Mouse (Mus musculus): ENCODE data around the gene Dync1li1.

DNA sequence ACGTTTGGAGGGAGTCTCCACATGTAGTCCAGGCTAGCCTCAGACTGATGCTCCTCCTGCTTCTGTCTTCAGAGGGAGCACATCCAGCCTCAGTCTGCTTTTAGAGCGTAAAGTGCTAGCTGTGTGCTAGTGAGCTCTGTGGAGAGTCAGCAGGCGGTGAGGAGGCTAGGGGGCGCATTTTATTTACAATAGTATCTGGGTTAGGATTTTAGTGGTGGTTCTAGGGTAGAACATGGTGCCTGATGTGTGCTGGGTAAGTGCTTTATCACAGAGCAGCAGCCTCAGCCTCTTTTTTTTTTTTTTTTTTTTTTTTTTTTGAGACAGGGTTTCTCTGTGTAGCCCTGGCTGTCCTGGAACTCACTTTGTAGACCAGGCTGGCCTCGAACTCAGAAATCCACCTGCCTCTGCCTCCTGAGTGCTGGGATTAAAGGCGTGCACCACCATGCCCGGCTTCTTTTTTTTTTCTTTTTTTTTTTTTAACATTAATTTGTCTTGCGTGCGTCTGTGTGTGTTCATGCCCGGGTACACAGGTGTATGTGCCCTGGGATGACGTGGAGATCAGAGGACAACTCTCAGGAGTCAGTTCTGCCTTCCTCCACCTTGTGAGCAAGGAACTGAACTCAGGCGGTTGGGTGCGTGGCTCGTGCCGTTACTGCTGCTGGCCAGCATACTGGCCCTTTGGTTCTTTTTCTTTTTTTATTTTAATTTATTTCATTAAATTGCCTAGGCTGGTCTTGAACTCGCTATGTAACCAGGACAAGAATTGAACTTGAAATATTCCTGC lies 11.5 kb downstream of the Dync1li1 start:
- TF ChIP-seq GATA1 (IDR thresholded peaks at IDR 0.05; ENCODE audit: low read depth, low read length) (no peak), ETS1 (IDR thresholded peaks at IDR 0.05; ENCODE audit: low read depth, low read length) (no peak), CTCF (IDR thresholded peaks at IDR 0.05 in 2 of 3, conservative IDR thresholded peaks at IDR 0.05 in 1 of 3; ENCODE audit: control insufficient read depth in 1 of 3, insufficient read depth in 1 of 3, low read depth in 2 of 3, low read length in 3 of 3, poor library complexity in 1 of 3, severe bottlenecking in 1 of 3) (peak in 1 of 3 experiments; percentile 8; a peak in 1 of 6 replicates), KAT2A (conservative IDR thresholded peaks at IDR 0.05; ENCODE audit: low read depth, low read length) (no peak), MAZ (IDR thresholded peaks at IDR 0.05; ENCODE audit: low read depth, low read length) (no peak), SMC3 (IDR thresholded peaks at IDR 0.05; ENCODE audit: low read depth, low read length) (no peak), POLR2A (IDR thresholded peaks at IDR 0.05; ENCODE audit: control insufficient read depth in 1 of 2, insufficient read depth in 1 of 2, low read depth in 1 of 2, low read length in 2 of 2, poor library complexity in 1 of 2) (no peak), EP300 (IDR thresholded peaks at IDR 0.05; ENCODE audit: low read depth in 1 of 2, low read length in 2 of 2) (no peak), ELF1 (IDR thresholded peaks at IDR 0.05; ENCODE audit: low read depth, low read length) (no peak), E2F4 (IDR thresholded peaks at IDR 0.05; ENCODE audit: borderline replicate concordance, low read depth, low read length) (no peak), UBTF (IDR thresholded peaks at IDR 0.05; ENCODE audit: borderline replicate concordance, insufficient read depth, low read depth, low read length) (no peak)

All from MEL (cell line).